Mouse (Mus musculus) cerebellum, adult 8-10 months (tissue): ENCODE results near the gene Plxna4.
A peak's percentile ranks its signal among the peaks of the same experiment; 100 is the strongest.

ENCODE experiments used
- DNase-seq: peaks from one replicate; pipeline ENCODE4 v3.0.0; 2022

Gene Plxna4

DNA sequence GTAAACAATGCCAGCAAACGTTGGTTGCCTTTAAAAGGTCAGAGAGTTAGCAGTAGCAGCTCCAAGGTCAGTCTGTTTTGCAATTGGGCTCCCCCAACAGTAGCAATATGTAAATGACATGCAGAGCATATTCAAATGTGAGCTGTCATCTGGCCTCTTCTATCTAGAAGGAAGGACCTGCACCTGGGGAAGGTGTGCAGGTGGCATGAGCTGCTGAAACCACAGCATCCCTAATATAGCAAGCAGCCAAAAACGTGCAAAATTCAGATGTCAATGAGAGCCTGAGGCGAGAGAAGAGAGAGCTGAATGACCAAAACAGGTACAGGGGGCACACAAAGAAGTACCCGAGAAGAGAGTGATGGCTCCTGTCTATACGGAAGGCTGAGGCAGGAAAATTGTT lies 118.8 kb downstream of the Plxna4 start:
- no peak for DNase-seq

DNA sequence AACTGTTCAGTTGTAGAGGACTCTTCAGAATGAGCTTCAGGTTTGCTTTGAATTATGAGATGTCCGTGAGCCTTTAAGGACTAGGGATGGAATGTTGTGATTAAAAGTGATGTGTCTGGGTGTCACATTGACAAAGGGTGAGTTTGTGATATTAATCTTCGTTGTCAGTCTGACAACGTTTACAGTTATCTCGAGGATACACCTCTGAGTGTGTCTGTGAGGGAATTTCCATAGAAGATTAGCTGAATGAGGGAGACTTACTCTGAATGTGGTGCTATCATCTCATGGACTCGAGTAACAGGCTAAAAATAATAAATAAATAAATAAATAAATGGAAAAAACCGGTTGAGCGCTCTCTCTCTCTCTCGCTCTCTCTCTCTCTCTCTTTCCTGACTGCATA lies 122.9 kb downstream of the Plxna4 start:
- no peak for DNase-seq

DNA sequence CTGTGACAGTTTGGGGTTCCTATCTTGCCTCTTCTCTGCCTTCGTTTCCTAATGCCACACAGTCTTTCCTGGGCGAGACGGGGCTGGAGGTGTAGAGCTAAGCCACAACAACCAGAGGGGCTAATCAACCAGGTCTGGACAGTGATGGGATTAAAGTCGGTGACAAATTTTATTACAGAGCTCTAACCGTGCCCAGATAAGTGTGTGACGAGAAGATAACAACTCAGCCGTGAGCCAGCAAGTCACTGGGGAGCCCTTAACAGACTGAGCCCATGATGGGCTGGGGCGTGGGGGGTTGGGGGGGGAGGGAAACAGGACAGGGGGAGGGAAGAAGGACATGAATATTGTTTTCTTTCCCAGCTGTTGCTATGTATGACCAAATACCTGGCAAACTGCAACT lies 123.4 kb downstream of the Plxna4 start:
- no peak for DNase-seq

DNA sequence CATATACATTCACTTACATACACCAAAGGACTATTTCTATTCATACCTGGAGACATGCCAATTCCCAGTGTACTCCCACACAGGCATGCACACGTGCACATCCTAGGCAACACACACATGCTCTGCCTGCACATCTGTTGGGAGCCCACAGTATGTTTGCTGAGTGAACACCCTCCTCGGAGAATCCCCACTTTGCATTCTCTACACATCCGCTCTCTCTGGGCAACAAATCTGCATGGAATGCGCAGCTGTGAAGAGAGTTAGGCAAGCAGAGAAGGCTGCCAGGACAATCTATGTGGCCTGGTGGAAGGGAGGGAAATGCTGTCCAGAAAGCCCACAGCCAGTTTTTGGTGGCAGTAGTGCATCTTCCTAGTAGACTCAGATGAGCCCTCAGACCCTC lies 123.9 kb downstream of the Plxna4 start:
- DNase-seq = no peak

DNA sequence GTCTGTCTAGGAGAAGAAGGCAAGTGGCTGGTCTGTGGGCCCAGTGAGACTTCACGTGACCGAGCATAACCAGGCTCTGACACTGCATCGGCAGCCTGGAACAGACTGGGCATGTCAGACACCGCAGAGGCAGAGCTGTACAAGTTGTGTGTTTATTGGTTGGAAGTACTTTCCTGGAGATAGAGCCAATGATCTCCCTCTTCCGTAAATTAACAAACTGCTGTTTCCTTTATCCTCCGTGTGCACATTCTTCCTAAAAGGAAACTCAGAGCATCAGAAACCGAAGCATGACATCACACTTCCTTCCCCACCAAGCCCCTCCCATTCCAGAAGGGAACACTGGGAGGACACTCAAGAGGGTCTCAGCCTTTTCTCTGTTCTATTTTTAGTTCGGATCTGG lies 127.6 kb downstream of the Plxna4 start:
- no peak for DNase-seq

DNA sequence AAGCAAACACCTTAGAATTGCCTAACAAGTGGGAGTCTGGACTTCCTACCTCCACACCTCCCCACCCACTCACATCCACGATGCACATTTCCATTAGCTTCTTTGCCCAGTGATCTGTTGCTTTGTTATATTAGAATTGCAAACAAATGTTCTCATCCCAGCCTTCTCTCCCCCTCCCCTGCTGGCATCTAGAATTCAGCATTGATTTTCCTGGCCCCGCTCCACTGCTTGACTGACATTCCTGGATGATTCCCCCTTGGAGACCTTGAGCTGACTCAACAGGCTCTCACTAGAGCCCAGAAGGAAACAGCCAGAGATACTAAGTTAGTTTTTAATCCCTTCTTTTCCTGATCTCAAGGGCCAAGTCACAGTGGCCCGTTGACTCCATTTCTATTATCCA lies 131.4 kb downstream of the Plxna4 start:
- DNase-seq = no peak

DNA sequence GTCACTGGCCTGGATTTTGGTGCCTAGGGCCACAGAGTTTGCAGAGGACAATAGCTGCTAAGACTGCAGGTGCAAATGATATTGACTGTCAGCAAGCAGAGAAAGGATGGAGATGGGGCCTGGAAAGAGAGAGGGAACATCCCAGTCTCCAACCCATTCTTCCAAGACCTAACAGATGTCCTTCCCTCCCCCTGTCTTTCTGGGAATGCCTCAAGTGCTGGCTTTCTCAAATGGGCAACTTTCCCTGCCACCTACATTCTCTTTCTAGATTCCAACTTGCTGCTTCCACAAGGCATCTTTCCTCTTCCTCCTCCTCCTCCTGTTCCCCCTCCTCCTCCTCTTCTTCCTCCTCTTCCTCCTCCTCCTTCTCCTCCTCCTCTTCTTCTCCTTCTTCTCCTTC lies 136.1 kb downstream of the Plxna4 start:
- no peak for DNase-seq

DNA sequence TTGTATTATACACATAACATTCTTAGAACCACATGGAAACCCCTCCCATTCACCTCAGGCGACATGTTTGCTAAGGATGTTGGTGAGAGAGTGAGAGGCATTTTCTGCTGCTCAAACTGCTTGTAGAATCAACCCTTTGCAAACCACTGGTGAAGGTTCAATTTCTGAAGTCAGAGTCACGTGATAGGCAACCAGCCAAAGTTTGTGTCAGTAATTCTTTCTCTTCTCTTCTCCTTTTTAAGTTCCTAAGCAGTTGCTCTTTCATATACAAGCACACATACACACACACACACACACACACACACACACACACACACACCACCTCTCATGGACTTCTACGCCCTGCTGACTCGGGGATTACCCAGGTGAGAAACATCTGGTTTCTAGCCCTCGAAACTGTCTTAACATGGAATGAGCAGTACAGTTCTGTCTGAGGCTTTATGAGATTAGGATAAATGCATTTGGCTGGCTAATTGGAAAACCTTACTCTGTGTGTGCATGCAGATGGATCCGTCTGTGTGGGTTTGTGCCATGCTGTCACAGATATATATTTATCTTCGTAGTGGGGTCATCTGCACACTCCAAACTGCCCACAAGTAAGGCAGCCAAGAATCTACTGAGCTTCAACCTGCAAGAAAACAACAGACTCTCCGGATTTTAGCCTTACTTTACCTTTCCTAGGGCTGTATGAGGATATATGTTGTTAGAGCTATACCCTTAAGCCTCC lies 138.6 kb downstream of the Plxna4 start:
- no peak for DNase-seq

DNA sequence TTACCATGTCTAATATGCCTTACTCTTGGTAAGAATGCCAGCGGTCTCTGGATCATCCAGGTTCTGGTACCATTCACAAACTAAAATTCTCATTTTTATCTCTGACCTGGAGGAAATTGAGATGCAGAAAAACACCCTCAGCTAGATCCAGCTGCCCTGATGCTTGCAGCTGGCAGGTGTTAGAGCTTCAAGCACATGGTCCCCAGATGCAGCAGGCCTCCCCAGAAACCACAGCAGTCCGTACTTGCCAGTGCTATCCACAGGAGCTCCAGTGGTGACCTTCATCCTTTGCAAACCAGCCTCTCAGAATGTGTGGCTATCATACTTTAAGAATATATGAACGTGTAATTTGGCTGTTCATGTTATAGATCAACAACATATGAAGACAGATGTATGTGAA lies 139.2 kb downstream of the Plxna4 start:
- DNase-seq = no peak

DNA sequence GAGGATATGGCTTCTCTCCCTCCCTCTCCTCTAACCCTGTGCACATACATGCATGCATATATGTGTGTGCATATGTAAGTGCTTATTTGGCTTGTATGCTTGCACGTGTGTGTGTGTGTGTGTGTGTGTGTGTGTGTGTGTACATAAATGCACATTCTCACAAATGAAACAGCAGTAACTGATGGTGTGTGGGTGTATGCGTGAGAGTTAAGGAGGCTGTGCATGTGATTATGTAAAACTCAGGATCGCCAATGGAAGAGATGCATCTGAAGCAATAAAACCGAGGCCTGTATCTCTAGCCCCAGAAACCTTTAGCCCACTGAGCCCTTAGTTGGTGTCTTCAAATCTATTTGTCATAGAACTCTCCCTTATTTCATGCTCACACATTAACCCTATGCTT lies 141.7 kb downstream of the Plxna4 start:
- DNase-seq = no peak

DNA sequence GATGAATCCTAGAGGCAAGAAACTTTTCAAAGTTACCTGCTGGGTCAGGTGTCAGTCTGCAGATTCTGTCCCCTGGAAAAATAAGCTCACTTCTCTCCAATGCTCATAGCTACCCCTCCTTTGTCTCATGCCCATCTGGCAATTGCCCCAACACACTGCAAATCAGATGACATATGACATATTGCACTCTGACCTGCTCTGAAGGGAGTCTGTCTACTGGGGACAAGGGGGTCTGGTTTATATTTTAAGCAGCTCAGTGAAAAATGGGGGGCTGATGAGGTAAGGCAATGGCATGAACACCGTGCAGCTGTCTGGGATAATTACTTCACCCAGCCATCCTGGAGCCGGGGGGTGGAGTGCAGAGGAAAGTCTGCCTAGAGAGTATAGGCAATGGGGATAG lies 142.7 kb downstream of the Plxna4 start:
- no peak for DNase-seq

DNA sequence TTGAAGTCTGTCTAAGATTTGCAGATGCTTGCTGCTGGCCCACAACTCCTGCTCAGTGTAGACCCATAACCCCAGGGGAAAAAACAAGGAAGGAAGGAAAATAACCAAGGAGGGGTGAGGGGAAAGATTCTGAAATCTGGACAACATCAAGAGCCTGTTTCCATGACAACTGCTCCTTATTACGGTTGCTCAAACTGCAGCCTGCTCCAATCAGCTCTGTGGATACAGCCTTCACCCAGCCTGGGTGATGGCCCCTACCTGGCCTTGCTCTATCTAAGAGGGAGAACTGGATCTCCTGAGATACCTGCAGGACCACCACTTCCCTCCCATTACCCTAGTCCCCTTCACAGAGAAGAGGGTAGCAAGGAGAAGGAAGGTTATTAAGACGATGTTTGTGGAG lies 143.6 kb downstream of the Plxna4 start:
- no peak for DNase-seq

DNA sequence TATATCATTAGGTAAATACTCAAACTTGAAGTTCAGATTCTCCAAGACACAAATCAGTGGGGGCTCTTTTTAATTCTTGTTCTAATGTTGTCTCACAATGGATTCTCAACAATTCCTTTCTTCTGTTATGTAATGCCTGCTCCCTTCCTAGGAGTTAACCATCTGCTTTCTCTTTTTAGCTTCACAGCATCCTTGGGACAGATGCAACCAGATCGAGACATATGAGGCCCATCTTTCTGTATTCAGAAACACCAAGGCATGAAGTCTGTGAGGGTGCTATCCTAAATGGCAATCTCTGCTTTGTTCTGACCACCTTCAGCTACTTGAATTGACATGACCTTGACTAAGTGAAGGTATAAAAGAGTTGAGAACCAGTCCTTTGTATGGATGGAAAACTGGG lies 144.3 kb downstream of the Plxna4 start:
- DNase-seq = no peak

DNA sequence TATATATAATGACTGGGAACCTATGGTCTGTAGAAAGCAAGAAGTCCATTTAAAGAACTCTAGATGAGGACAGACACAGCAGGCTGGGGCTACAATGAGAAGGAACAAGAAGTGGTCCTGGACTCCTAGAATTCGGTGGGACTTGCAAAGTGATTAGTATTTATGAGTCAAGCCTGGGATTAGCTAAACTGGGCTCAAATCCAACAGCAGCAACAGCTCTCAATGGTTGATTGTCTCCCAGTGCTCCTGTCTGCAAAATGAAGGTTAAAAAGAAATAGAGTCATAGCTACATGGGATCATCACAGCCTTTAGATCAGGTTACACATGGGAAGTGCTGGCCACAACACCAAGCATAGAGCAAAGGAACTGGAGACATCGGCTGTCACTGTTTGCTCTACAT lies 148.6 kb downstream of the Plxna4 start:
- no peak for DNase-seq

DNA sequence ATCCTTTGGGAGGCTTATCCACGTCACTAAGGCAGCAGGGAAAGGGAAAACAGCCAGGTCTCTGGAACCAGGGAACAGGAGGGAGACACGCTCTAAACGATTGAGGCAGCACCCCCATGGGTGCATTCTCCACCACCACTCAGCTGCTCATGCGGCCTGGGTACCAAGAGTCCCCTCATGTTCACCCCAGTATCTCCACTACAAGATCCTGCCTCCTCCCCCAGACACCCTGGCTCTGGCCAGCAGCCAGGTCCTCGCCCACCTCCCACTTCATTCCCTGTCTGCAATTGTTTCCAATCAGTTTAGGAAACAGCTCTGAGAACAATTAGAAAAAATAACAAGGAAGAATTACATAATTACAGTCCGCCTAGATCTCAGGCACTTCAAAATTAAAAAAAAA lies 150.8 kb downstream of the Plxna4 start:
- DNase-seq = no peak

DNA sequence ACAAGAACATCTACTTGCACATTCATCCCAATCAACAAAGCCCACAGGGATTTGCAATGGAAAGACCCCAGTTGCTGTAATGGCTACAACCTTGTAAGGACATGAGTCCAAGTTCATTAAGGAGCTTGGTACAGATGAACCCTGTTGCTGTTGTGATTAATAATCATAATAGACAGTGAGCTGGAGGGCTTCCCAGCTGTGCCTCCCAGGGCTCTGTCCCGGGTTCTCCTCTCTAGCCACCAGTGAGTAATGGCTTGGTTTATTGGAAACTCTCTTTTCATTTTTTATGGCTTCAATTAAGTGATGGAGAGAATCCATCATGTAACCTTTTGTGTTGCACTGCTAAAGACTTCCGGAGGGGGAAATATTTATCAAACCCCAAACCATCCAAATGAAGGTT lies 164.9 kb downstream of the Plxna4 start:
- DNase-seq = no peak

DNA sequence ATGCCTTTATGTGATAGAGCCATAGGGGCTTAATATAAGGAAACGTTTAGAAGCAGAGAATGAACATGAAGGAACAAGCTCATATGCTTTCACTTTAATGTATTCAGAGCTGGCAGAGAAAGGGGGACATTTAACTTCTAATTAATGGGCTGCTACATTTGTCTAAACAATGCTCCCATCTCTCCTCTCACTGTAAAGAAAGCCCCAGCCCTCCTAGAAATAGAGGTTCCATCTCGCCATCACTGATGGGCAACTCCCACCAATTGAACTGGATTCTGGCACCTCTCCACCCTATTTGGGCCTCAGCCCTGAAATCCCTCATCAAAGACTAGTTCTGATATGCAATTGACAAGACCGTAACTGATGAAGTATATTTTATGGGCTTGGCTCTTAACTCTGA lies 167.4 kb downstream of the Plxna4 start:
- DNase-seq = no peak

DNA sequence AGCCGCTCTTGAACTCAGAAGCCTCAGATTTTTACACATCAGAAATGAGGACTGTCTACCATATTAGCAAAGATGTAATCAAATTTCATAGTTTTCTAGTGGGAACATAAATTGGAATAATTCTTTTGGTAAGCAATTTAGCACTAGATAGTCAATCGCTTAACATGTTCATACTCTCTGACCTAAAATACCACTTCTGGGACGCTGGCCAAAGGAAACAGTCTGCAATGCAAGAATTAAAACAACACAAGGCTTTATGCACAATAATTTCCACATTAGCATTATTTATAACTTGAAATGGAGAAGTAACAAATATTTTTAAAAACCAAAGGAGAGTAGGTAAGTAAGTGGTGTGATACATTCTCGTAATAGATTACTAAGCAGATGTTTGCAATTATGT lies 170.6 kb downstream of the Plxna4 start:
- no peak for DNase-seq

DNA sequence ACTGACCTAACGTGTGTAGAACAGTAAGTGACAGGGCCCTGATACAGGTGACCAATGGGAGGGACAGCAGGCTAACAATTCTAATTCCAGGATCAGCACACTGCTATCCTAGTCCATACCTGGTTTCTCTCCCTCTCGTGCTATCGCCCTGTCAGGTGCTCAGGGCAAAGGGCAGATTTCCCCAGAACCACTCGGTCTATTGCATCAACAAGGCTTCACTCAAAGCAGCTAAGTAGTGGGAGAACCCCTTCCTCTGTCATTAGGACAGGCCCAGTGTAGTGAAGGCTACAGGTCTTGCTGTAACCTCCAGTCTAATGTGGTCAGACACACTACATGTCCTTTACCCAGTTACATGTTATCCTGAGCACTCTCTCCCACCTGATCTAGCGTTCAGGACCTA lies 176.7 kb downstream of the Plxna4 start:
- no peak for DNase-seq

DNA sequence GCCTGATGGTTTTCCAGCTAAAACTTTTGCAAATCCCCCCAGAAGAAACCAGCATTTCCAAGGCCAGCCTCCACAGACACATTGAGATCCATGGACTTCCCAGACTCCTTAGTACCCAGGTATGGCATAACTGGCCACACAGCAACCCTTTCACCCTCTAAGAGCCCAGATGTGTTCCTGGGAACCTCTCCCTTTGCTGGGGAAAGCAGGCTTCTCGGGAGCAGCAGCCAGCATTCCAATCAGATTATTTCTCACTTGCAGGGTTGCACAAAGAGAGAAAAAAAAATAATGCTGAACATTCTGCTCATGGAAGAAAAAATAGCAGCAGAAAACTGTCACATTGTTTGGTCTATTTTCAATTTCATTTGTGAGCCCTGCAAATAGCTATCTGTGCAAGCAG lies 178.4 kb downstream of the Plxna4 start:
- no peak for DNase-seq

DNA sequence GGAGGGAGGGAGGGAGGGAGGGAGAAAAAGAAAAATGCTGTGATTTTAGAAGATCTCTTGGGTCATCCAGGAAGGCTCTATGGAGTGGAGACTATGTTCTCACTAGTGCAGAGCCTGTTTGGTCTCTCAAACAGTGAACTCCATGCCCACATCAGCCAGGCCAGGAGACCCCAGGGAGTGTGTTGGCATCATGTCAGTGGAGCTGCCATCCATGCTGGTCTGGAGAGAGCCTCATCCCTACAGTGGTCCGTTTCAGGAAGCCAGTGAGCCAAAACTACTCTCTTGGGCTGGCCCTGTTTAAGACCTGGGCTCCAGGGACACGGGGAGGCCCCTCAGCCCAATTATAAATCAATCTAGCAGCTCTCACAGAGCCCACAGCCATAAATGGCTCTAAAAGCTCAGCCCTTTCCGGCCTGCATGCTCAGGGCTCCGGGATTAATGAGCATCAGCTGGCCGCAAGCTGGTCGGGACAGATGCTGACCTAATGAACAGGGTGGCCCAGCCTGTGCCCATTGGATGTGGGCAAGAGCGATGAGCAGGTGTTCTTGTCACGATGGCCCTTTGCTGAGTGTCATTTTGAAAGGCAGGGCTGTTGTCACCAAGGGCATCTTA lies 180.3 kb downstream of the Plxna4 start:
- no peak for DNase-seq

DNA sequence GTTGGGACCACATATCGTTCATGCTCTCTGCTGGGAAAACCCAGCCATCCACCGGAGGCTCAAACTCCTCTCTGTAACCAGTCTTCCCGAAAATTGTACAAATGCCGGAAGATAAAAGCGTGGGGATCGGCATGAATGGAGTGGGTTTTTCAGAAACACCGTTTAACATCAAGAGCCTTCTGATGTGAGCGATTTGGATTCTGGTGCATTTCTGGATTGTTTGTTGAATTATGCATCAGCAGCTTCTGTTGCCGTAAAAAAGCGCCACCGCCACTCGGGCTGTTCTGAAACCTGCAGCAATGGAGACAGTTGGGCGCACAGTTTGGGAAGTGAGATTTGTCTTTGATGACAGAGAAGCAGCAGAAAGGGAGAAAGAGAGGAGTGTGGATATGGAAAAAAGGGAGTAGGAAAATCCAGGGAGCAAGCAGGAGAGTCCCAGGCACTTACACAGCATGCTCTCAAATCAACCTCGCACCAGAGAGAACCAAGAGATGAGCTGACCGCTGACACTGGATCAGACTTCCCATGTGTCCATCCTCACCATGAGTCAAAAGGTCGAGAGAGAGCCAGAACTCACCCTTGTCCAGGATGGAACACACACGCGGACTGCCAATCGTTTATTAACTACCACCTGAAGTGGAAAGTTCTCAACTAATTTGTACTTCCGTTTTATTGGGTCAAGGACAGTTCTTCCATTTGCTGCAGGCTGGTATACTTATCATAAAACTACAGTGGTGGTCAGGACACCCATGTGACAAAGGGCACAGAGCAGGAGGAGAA lies 181.5 kb downstream of the Plxna4 start:
- no peak for DNase-seq

DNA sequence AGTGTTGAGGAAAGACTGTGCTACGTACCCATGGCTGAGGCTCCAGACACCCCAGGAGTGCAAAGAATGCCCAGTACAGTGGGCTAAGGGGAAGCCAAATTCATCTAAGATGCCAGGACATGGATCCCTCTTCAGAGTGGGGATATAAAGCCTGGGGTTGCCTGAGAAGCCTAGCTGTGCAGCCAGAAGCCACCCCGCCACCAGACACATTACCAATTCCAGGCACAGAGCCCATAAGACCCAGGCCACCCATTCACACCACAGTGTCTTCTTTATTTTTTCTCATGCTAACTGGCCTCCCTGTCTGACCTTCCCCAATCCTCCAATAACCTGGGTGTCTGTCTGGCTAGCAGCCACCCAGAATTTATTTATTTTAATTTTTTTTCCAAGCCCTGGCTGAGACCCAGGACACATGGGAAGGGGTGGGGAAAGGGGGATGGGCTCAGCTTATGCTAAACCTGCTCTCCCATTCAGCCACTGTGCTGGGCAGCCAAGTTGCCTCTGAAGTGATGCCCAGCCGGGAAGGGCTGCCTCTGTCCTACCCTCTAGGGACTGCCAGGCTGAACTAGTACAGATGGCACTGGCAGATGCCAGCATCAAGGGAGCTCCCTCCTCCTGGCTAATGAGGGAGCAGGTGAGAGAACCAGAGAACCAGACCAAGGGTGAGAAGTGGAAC lies 185.3 kb downstream of the Plxna4 start:
- DNase-seq = peak; percentile 36

DNA sequence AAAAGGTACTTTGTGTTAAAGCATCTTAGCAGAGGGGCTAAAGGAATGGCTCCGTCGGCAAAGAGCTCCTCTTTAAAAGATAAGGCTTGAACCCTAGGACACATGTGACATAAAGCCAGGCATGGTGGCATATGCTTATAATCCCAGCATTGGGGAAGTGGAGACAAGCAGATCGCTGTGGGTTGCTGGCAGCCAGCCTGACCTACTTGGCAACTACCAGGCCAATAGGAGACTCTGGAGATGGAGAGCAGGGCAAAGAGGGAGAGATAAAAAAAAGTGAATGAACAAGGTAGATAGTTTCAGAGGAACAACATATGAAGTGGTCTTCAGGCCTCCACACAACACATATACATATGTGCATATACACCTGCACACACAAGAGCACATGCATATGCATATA lies 189.7 kb downstream of the Plxna4 start:
- DNase-seq = peak; percentile 41
